Mouse (Mus musculus) brain, embryonic 14.5 days (tissue): ENCODE results near the gene Rhbdf2. TPM values are rescaled to one million over a fixed set of nuclear protein-coding genes. Genes with fewer than 3 reads are reported as not detected.

Experiments
- DNase-seq: peaks from one replicate; pipeline ENCODE4 v3.0.0-alpha.2; 2011; ENCODE audit warnings: low read depth
- CTCF ChIP-seq: fragments of 200-500 bp; IDR thresholded peaks from 2 replicates; pipeline ENCODE4 v1.5.1; 2012; ENCODE audit warnings: inconsistent platforms, mild to moderate bottlenecking, moderate library complexity, borderline replicate concordance; ENCODE audit not compliant: insufficient read depth, insufficient read length; ENCODE audit errors: extremely low read depth
- POLR2A ChIP-seq: fragments of 200-500 bp; IDR thresholded peaks from 2 replicates; pipeline ENCODE4 v1.6.1; 2012; ENCODE audit warnings: mild to moderate bottlenecking, inconsistent platforms, borderline replicate concordance; ENCODE audit not compliant: poor library complexity, insufficient read depth, insufficient read length, severe bottlenecking; ENCODE audit errors: extremely low read depth
- polyA plus RNA-seq: library from polyadenylated mRNA; depleted of rRNA; stranded (reverse); fragments of >200 nt; gene quantifications from 2 replicates; pipeline ENCODE4 v1.2.3, GENCODE M21; 2012

The Rhbdf2 gene
- polyA plus RNA-seq, 1 experiment = 2.3 TPM

DNA sequence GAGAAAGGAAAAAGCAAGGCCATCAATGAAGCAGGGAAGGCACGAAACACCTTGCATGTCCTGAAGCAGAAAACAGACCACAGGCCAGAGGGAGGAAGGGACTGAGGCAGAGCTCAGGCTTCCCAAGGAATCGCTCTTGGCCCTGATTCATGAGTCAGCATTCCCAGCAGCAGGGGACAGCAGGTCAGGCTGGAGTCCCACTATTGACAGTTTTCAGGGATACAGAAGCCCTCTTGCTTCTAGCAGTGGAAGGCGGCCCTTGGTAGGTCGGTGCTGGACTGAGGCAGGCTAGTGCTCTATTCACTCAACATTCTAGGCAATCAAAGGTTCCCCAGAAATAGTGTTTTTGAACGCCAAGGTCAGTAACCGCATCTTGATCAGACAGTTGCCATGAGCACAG is 52.3 kb downstream of the Rhbdf2 start:
- TF ChIP-seq CTCF = no peak
- TF ChIP-seq POLR2A = no peak
- DNase-seq = no peak

DNA sequence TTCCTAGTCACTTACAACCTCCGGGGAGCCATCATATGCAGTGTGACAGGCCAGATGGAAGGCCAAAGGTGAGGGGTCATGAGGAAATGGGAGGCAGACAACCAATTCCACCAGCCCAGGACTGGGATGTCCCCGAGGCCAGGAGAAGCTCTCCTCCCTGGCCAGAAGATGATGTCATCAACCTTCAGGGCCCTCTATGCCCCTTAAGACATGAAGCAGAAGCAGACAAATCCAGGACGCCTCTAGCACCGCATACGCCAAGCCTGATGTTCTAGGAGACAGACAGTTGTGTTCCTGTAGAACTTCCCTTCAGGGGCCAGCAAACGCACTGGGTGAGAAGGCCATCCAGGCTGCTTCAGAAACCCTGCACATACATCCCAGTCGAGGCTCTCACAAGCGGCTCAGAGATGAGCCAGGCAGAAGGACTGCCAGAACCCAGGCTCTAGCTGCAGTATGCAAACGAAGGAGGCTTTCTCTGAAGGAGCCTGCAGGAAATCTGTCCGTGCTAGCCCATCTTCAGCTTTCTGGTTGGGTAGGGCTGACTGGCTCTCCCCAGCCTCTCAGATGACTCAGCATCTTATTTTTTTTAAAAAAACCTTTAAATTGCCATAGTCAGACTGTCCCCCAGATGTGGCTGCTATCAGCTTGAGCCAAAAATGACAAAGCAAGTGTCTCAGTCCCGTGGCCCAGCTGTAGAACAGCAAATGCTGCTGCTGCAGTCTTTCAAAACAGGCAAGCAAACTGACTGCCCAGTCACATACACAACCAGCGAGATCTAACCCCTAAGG is 53.9 kb downstream of the Rhbdf2 start:
- no peak for DNase-seq
- no peak for TF ChIP-seq POLR2A
- no peak for TF ChIP-seq CTCF

DNA sequence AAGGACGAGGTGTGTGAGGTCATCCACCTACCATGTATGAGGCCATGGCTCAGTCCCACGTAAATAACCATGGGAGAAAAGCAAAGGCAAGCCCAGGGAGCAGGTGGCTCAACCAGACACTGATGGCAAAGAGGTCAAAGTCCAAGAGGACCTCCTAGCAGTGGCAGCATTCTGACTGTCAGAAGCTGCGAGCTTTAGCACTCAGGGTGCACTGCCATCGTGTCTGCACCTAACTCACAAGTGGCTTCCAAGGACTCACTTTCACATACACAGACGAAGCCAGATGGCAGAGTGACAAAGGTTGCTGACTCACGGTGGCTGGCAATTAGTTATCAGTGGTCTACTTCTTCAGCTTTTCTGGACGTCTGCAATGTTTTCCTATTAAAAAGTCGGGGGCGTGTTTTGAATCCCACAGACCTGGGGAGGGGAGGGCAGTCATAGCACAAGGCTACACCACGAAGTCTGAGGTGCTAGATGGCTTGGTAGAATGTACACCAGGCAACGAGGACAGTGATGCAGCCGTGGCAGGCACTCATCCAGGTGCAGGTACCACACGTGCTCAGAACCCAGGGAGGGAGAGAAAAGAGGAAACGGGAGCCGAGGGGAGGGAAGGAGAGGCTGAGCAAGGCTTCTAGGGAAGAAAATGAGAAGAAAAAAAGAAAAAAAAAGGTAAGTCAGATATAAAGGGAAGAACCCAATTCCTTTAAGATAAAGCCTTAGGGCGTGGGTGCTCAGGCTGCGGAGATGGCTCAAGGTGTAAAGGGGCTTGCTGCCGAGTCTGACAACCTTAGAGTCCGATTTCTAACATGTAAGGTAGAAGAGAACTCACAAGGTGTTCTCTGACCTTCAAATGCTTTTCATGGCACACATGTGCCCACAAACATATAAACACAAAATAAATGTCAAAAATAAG is 54.8 kb downstream of the Rhbdf2 start:
- no peak for TF ChIP-seq POLR2A
- TF ChIP-seq CTCF = no peak
- no peak for DNase-seq

DNA sequence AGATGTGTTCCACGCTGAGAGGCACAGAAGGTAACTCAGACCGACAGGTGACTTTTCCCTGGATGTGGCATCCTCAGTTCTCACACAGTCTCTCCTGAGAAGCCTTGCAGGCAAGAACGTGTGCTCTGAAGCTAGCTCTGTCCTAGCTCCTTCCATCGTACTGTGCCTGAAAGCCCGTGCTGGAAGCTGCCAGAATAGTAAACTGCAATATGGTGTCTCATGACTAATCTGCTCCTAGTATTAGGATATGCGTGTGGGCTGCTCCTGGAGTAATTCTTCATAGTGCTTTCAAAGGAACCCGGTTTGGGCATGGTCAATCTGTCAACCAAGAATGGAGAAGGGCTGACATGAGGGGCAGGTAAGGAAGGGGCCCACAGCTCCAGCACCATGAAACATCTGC is 56.0 kb downstream of the Rhbdf2 start:
- no peak for DNase-seq
- TF ChIP-seq CTCF (no peak), POLR2A (no peak)

DNA sequence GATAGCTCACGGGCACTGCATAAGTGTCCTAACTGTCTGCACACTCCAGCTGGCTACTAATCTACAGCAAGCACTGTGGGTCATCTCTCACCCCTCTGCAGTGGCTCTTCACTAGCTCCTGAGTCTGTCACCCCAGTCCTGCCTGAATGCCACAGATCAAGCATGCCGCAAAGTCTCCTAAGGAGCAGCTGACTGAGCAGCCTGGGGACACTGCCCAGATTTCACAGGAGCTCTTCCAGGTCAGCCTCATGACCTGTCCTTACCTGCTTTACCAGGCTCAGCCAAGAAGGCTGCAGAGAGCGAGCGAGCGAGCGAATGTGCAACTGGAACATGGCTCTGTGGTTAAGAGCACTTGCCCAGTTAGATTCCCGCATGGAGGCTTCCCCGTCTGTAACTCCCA is 59.3 kb downstream of the Rhbdf2 start:
- no peak for DNase-seq
- TF ChIP-seq POLR2A (no peak), CTCF (no peak)

DNA sequence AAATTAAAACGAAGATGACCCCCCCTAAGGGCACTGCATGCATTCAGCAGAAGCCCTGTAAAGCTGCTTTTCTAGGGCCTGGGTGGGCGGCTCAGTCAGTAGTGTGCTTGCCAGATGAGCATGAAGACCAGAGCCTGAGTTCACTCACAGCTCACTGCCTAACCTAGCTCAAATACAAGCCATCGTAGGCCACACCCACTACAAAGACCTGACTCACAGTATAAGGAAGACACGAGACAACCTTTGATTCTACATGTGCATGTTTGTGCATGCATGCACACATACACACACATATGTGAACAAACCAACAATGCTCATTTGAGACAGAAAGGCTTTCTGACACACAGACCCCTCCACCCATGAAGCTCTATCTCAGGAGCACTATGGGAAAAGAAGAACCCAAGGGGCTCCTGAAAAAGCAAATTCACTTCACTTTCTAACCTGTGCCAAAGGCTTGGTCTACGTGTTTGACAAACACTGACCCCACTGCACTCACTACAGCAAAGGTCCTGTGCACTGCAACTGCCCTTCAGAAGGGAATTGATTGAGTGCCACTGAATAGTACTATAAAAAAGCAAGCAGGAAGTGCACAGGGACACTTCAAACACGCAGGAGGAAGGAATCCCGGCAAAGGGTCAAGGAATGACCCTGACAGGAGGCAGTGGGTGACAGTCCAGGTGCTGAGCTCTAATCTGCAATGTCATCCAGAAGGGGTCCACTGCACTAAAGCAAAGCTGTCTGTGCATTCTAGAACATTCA is 61.4 kb downstream of the Rhbdf2 start:
- no peak for TF ChIP-seq POLR2A
- TF ChIP-seq CTCF = no peak
- DNase-seq = no peak

DNA sequence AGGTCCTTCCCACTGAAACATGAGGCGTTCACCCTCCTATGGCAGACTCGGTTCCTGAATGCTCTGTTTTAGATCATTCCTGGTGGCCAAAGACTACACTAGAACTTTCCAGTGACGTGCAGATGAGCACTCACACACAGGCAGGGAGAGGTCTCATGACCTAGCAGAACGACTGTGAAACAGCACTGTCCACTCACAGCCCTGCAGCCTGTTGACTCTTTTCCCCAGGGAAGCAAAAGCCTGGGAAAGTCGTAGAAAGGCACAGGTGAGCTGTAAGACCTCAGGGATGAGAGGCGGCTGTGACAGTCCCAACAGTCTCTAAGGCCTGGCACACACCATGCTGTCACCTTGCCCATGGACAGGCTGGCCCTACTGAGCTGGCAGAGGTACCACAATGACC is 70.5 kb downstream of the Rhbdf2 start:
- TF ChIP-seq CTCF = no peak
- no peak for DNase-seq

DNA sequence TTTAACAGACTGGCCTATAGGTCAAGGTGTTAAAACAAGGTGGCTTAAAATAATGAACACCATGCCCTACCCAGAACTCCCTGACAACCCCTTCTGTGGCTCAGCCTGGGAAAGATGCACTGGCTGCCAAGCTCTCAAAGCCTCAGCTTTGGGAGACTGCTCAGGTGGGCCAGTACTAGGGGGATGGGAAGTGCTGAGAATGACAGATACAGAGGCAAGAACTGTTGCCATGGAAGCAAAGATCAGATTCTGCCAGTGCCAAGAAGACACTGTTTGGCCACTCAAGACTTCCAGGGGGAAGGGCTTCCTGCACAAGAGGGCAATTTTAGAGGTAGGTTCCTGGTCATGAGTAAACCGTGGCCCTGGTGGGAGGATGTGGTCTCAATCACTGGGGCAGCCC is 71.2 kb downstream of the Rhbdf2 start:
- TF ChIP-seq CTCF = no peak
- TF ChIP-seq POLR2A = no peak

DNA sequence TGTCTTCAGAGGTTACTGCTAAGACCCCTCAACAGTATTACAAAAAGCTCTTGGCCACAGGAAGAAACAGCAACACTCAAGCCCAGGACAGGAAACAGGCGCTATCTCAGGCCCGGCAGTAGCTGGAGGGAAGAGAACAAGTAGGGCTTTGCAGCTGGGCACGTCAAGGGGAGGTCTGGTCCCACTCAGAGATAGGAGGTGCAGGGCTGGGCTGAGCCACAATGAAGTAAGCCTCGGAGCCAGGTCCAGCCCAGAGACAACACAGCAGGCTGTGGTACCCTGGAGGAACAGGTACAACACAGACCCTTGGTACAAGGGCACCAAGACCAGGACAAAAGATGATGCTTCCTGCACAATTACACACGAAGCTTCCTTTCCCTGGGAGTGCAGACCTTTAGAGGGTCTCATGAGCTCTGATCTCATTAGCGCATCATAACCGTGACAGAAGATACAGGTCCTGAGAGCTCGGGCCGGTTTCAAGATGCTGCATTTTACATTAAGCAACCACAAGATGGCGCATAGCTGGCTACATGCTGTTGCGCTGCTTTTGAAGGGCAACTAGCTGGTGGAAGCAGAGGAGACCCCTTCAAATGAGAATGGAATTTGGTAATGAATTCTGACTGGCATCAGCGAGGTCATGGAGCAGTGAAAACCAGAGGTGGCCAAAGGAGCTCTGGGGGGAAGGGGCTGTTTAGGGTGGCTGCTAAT is 72.5 kb downstream of the Rhbdf2 start:
- peak; percentile 78; the same call in 1 of the 2 replicates for TF ChIP-seq CTCF
- no peak for TF ChIP-seq POLR2A
- DNase-seq = peak; percentile 90

More for the DNA sequence above, 71.2 kb downstream of the Rhbdf2 start:
- peak; percentile 28 for DNase-seq

DNA sequence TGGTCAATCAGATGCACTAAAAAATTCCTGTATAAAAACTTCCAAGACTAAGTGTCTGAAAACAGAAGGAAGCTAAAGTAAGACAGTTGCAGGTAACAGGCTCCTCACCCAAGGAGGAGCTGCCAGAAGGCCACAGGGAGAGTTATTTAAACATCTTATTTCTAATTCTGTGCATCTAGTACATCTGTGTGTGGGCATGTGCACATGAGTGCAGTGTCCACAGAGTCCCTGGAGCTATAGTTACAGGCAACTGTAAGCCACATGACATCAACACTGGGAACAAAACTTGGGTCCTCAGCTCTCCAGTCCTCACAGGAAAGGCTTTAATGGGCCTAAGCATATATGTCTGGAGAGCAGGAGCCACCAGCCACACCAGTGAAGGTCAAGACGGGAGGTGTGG is 74.6 kb downstream of the Rhbdf2 start:
- no peak for DNase-seq
- TF ChIP-seq CTCF (no peak), POLR2A (no peak)
